Comparison of ENCODE assay signal across 25 mouse cellular contexts in the genomic region with DNA sequence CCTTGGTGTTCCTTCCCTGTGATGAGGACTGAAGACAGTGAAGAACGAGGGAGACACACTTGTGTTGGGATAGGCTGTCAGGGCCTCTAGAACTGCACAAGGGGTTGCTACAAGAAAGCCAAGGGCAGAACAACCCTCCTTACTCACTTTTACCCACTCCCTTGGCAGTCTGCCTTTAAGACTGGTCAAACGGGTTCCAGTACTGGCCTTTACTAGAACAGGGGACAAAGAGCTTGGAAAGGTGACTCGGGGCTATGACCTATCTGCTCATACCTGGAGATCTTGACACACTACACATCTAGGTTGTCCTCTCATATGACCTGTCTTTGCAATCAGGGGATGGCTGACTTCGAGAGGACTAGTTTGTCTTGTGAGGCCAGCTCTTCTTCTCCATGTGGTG. TPM values are rescaled to one million over a fixed set of nuclear protein-coding genes. Genes with fewer than 3 reads are reported as not detected.
DNase-seq lines count a peak whose midpoint lies in the region; ATAC-seq and TF ChIP-seq lines count a peak whose summit lies in the region.
"Had no signal": no experiment of that assay in that cellular context is flagged by ENCODE, and none has a peak within 500 bp of the region (broad histone marks: within the 10 kb centered on the region; RNA-seq: fewer than 3 reads in every experiment).

No protein-coding gene starts in this region.

- H3K4me3 ChIP-seq in kidney, embryonic 14.5 days (ENCODE audit: low read length): no peak overlapping the region
- H3K4me3 ChIP-seq in kidney, adult 2 months (ENCODE audit: insufficient read depth, low read depth, low read length): no peak overlapping the region
- no peak overlapping the region for H3K4me3 ChIP-seq in stomach, embryonic 16.5 days (replicated peaks; ENCODE audit: low read length)
- H3K4me3 ChIP-seq in left cerebral cortex, adult 2 months: no peak overlapping the region
- H3K4me3 ChIP-seq: forebrain, embryonic 12.5 days; heart, embryonic 12.5 days; layer of hippocampus, adult 2 months; limb, embryonic 13.5 days; liver, embryonic 15.5 days; neural tube, embryonic 12.5 days had no signal

- no peaks in the 10 kb centered on the region for H3K9me3 ChIP-seq in kidney, embryonic 14.5 days (ENCODE audit: control insufficient read depth, low read length)
- H3K9me3 ChIP-seq in stomach, embryonic 16.5 days (replicated peaks; ENCODE audit: control insufficient read depth, low read length): no peaks in the 10 kb centered on the region
- H3K9me3 ChIP-seq: forebrain, embryonic 12.5 days; heart, embryonic 12.5 days; limb, embryonic 13.5 days; liver, embryonic 15.5 days; neural tube, embryonic 12.5 days had no signal

- H3K9ac ChIP-seq in kidney, embryonic 14.5 days (ENCODE audit: low read depth, low read length): no peak overlapping the region
- H3K9ac ChIP-seq in stomach, embryonic 16.5 days (ENCODE audit: low read length): peak overlapping the region; percentile 24; the same call in 1 of the 2 replicates
- H3K9ac ChIP-seq: forebrain, embryonic 12.5 days; heart, embryonic 12.5 days; limb, embryonic 13.5 days; liver, embryonic 15.5 days; neural tube, embryonic 12.5 days had no signal

- intact Hi-C loops in left cerebral cortex, adult 2 months (cut with DNase I): no loop called here

- H3K27ac ChIP-seq in kidney, embryonic 14.5 days (ENCODE audit: low read depth, low read length): no peak overlapping the region
- peak overlapping the region; percentile 62; the same call in 1 of the 2 replicates for H3K27ac ChIP-seq in kidney, adult 2 months (ENCODE audit: insufficient read depth, low read depth, low read length)
- peak overlapping the region; percentile 82 for H3K27ac ChIP-seq in stomach, embryonic 16.5 days (ENCODE audit: low read length)
- H3K27ac ChIP-seq in left cerebral cortex, adult 2 months: no peak overlapping the region
- H3K27ac ChIP-seq: forebrain, embryonic 12.5 days; hindbrain, postnatal 0 days; layer of hippocampus, adult 2 months; limb, embryonic 13.5 days; liver, embryonic 15.5 days; neural tube, embryonic 12.5 days had no signal

- H3K27me3 ChIP-seq in kidney, embryonic 14.5 days (ENCODE audit: control insufficient read depth, insufficient read depth, low read length): peaks cover 6% of the 10 kb centered on the region; the same call in 1 of the 2 replicates
- H3K27me3 ChIP-seq in kidney, adult 2 months (replicated peaks; ENCODE audit: control insufficient read depth, insufficient read depth, low read length): no peaks in the 10 kb centered on the region
- peaks cover 9% of the 10 kb centered on the region; the same call in 1 of the 2 replicates for H3K27me3 ChIP-seq in stomach, embryonic 16.5 days (ENCODE audit: control insufficient read depth, insufficient read depth, low read length)

- no peak for ATAC-seq in kidney, embryonic 14.5 days (ENCODE audit: low FRiP score, low TSS enrichment)
- peak; percentile 22; the same call in 1 of the 2 replicates for ATAC-seq in stomach, embryonic 16.5 days (ENCODE audit: insufficient read depth, low FRiP score)
- ATAC-seq in activated CD4-positive, CD25-positive, alpha-beta regulatory T cell, adult 4 months: no peak
- ATAC-seq: hindbrain, postnatal 0 days had no signal

- DNase-seq in kidney, adult 11 months: peak; percentile 72
- DNase-seq in kidney, adult 2 months: peak; percentile 76
- peak; percentile 81 to 89 for DNase-seq in lung, adult 18-20 months
- no peak for DNase-seq in adrenal gland, postnatal 14 days
- no peak for DNase-seq in left cerebral cortex, adult 2 months (ENCODE audit: extremely low spot score in 1 of 2, low spot score in 2 of 2)
- DNase-seq: cerebellum, postnatal 25 days; heart, postnatal 36 days; right cerebral cortex, postnatal 4 days; thymus, postnatal 36 days had no signal

- no peaks in the 10 kb centered on the region for H3K36me3 ChIP-seq in kidney, embryonic 14.5 days (ENCODE audit: control insufficient read depth, insufficient read depth, low read length)
- H3K36me3 ChIP-seq in kidney, adult 2 months (ENCODE audit: control insufficient read depth, insufficient read depth, low read length): no peaks in the 10 kb centered on the region
- H3K36me3 ChIP-seq in stomach, embryonic 16.5 days (ENCODE audit: control insufficient read depth, insufficient read depth, low read length): no peaks in the 10 kb centered on the region
- H3K36me3 ChIP-seq: forebrain, embryonic 12.5 days; heart, embryonic 12.5 days; limb, embryonic 13.5 days; liver, embryonic 15.5 days; neural tube, embryonic 12.5 days had no signal

- TF ChIP-seq POLR2A in kidney, adult 2 months (IDR thresholded peaks at IDR 0.05; ENCODE audit: low read depth, low read length): no peak

- no peak overlapping the region for H3K4me2 ChIP-seq in kidney, embryonic 14.5 days (replicated peaks; ENCODE audit: low read depth, low read length)
- no peak overlapping the region for H3K4me2 ChIP-seq in stomach, embryonic 16.5 days (ENCODE audit: low read depth, low read length)
- H3K4me2 ChIP-seq: forebrain, embryonic 12.5 days; heart, embryonic 12.5 days; limb, embryonic 13.5 days; liver, embryonic 15.5 days; neural tube, embryonic 12.5 days had no signal

- H3K4me1 ChIP-seq in kidney, embryonic 14.5 days (ENCODE audit: control insufficient read depth, insufficient read depth, low read length): peaks cover 7% of the 10 kb centered on the region; the same call in 1 of the 2 replicates
- peaks cover 22% of the 10 kb centered on the region for H3K4me1 ChIP-seq in kidney, adult 2 months (ENCODE audit: control insufficient read depth, insufficient read depth, low read length)
- peaks cover 26% of the 10 kb centered on the region for H3K4me1 ChIP-seq in stomach, embryonic 16.5 days (ENCODE audit: control insufficient read depth, insufficient read depth, low read length)

- WGBS in kidney, embryonic 14.5 days: 58% methylated on average over 4 of the region's 4 CpGs
- 50% methylated on average over 4 of the region's 4 CpGs for WGBS in kidney, adult 2 months
- WGBS in stomach, embryonic 16.5 days: 51% methylated on average over 4 of the region's 4 CpGs

- no peak for TF ChIP-seq CTCF in kidney, adult 2 months (conservative IDR thresholded peaks at IDR 0.05; ENCODE audit: insufficient read depth, insufficient read length, low read depth, low read length)
- TF ChIP-seq CTCF in left cerebral cortex, adult 2 months (IDR thresholded peaks at IDR 0.05): no peak

RNA-seq across cellular contexts. Expression of gene Rnf224, which starts 0.9 kb away (rescaled TPM):
- polyA plus RNA-seq in kidney, embryonic 14.5 days (2014; fragmentation: Nextera tagmentation; extraction: Ambion mirVana): 0.20 and 0.39 TPM in 2 replicates
- 0.06 and 0.12 TPM in 2 replicates for polyA plus RNA-seq in kidney, adult 2 months (2012; rRNA removed)
- 0.23 and 0.64 TPM in 2 replicates for polyA plus RNA-seq in stomach, embryonic 16.5 days (2015; fragmentation: Nextera tagmentation; extraction: Ambion mirVana)
- total RNA-seq in adrenal gland, postnatal 14 days (2021): not detected in 2 replicates
- polyA plus RNA-seq in activated CD4-positive, CD25-positive, alpha-beta regulatory T cell, adult 4 months (2017; shearing (Covaris generic)): not detected
- not detected for total RNA-seq in left cerebral cortex, adult 2 months (2021)
- total RNA-seq: adrenal gland, postnatal 4 days; CH12.LX; gastrocnemius, postnatal 4 days; heart, postnatal 36 days; hindbrain, postnatal 0 days; layer of hippocampus, adult 2 months had no signal
- polyA plus RNA-seq: embryonic facial prominence, embryonic 11.5 days; forebrain, embryonic 12.5 days; heart, embryonic 12.5 days; hindbrain, postnatal 0 days; limb, embryonic 13.5 days; liver, embryonic 15.5 days; midbrain, postnatal 0 days; neural tube, embryonic 12.5 days had no signal

RNA-seq across cellular contexts. Expression of gene Slc34a3, which starts 3.4 kb away (rescaled TPM):
- polyA plus RNA-seq in kidney, embryonic 14.5 days (2014; fragmentation: Nextera tagmentation; extraction: Ambion mirVana): 0.34 and 0.57 TPM in 2 replicates
- 240 and 299 TPM in 2 replicates for polyA plus RNA-seq in kidney, adult 2 months (2012; rRNA removed)
- polyA plus RNA-seq in stomach, embryonic 16.5 days (2015; fragmentation: Nextera tagmentation; extraction: Ambion mirVana): 0.71 and 1.1 TPM in 2 replicates
- not detected in 2 replicates for total RNA-seq in adrenal gland, postnatal 14 days (2021)
- polyA plus RNA-seq in activated CD4-positive, CD25-positive, alpha-beta regulatory T cell, adult 4 months (2017; shearing (Covaris generic)): not detected
- not detected for total RNA-seq in left cerebral cortex, adult 2 months (2021)
- total RNA-seq: CH12.LX; gastrocnemius, postnatal 4 days; heart, postnatal 36 days; hindbrain, postnatal 0 days; layer of hippocampus, adult 2 months; megakaryocyte progenitor cell, adult 5-6 weeks; midbrain, postnatal 0 days had no signal
- polyA plus RNA-seq: embryonic facial prominence, embryonic 11.5 days; forebrain, embryonic 12.5 days; heart, embryonic 12.5 days; hindbrain, postnatal 0 days; limb, embryonic 13.5 days; liver, embryonic 15.5 days; midbrain, postnatal 0 days; neural tube, embryonic 12.5 days had no signal

RNA-seq across cellular contexts. Expression of gene Rnf208, which starts 4.5 kb away (rescaled TPM):
- polyA plus RNA-seq in kidney, embryonic 14.5 days (2014; fragmentation: Nextera tagmentation; extraction: Ambion mirVana): 19.8 and 21.2 TPM in 2 replicates
- 49.1 and 57.9 TPM in 2 replicates for polyA plus RNA-seq in kidney, adult 2 months (2012; rRNA removed)
- polyA plus RNA-seq in stomach, embryonic 16.5 days (2015; fragmentation: Nextera tagmentation; extraction: Ambion mirVana): 11.3 and 14.2 TPM in 2 replicates
- total RNA-seq in adrenal gland, postnatal 14 days (2021): 7.2 and 7.9 TPM in 2 replicates
- polyA plus RNA-seq in activated CD4-positive, CD25-positive, alpha-beta regulatory T cell, adult 4 months (2017; shearing (Covaris generic)): under 1 TPM in 1 of 2 experiments, not detected in 1; 0.58 TPM
- total RNA-seq in left cerebral cortex, adult 2 months (2021): 100 to 1,000 TPM; 249 to 270 TPM

RNA-seq across cellular contexts. Expression of gene Cysrt1, which starts 4.7 kb away (rescaled TPM):
- not detected in 2 replicates for polyA plus RNA-seq in kidney, embryonic 14.5 days (2014; fragmentation: Nextera tagmentation; extraction: Ambion mirVana)
- polyA plus RNA-seq in kidney, adult 2 months (2012; rRNA removed): 0.66 and 1.2 TPM in 2 replicates
- polyA plus RNA-seq in stomach, embryonic 16.5 days (2015; fragmentation: Nextera tagmentation; extraction: Ambion mirVana): 66.0 and 120 TPM in 2 replicates
- total RNA-seq in adrenal gland, postnatal 14 days (2021): not detected in 2 replicates
- polyA plus RNA-seq in activated CD4-positive, CD25-positive, alpha-beta regulatory T cell, adult 4 months (2017; shearing (Covaris generic)): not detected
- not detected for total RNA-seq in left cerebral cortex, adult 2 months (2021)
- total RNA-seq: adrenal gland, postnatal 4 days; CH12.LX; gastrocnemius, postnatal 4 days; heart, postnatal 36 days; hindbrain, postnatal 0 days; layer of hippocampus, adult 2 months; megakaryocyte progenitor cell, adult 5-6 weeks had no signal
- polyA plus RNA-seq: embryonic facial prominence, embryonic 11.5 days; forebrain, embryonic 12.5 days; heart, embryonic 12.5 days; limb, embryonic 13.5 days; liver, embryonic 15.5 days had no signal

RNA-seq across cellular contexts. Expression of gene AL732309.1, which starts 9.1 kb away (rescaled TPM):
- 3.6 and 4.7 TPM in 2 replicates for polyA plus RNA-seq in kidney, embryonic 14.5 days (2014; fragmentation: Nextera tagmentation; extraction: Ambion mirVana)
- 13.0 and 15.2 TPM in 2 replicates for polyA plus RNA-seq in kidney, adult 2 months (2012; rRNA removed)
- 10.1 and 12.8 TPM in 2 replicates for polyA plus RNA-seq in stomach, embryonic 16.5 days (2015; fragmentation: Nextera tagmentation; extraction: Ambion mirVana)
- 3.3 and 3.9 TPM in 2 replicates for total RNA-seq in adrenal gland, postnatal 14 days (2021)
- polyA plus RNA-seq in activated CD4-positive, CD25-positive, alpha-beta regulatory T cell, adult 4 months (2017; shearing (Covaris generic)): 1 to 10 TPM; 3.6 to 4.2 TPM
- 1 to 10 TPM; 1.4 to 2.7 TPM for total RNA-seq in left cerebral cortex, adult 2 months (2021)

Comparison
In these comparisons a context has a peak if more than half of its experiments do, and no peak if none do; other contexts are left out.
1. H3K27ac ChIP-seq: peak in kidney, adult 2 months (single experiment) and stomach, embryonic 16.5 days (single experiment); none in kidney, embryonic 14.5 days (single experiment) and left cerebral cortex, adult 2 months (single experiment).
2. RNA of gene Slc34a3, which starts 3.4 kb away (polyA plus RNA-seq): 240 to 299 TPM in kidney, adult 2 months; 0.71 to 1.1 TPM in stomach, embryonic 16.5 days, 0.34 to 0.57 TPM in kidney, embryonic 14.5 days and not detected in activated CD4-positive, CD25-positive, alpha-beta regulatory T cell, adult 4 months; every median in the first group is over 100 times any median in the second.
3. DNase-seq: peak in kidney, adult 11 months (single experiment), kidney, adult 2 months (single experiment) and lung, adult 18-20 months (2 of 2); none in adrenal gland, postnatal 14 days (single experiment) and left cerebral cortex, adult 2 months (0 of 2).